Mouse (Mus musculus) left cerebral cortex, adult 8-10 months (tissue): ENCODE results near the gene Ptpre. TPM values are rescaled to one million over a fixed set of nuclear protein-coding genes. Genes with fewer than 3 reads are reported as not detected.
"Not testable (repeated sequence)": the region's sequence is repeated elsewhere in the genome, so short reads cannot be mapped to it uniquely, and the experiment has no call there.

Experiments used
- DNase-seq, 2 experiments: peaks; one replicate each; pipeline ENCODE4 v3.0.0; 2022; ENCODE audit warnings: low spot score in 2 of 2
- total RNA-seq, 4 experiments: library from RNA; stranded (reverse); gene quantifications; 2 replicates each; pipeline ENCODE4 v1.2.4; 2022

The Ptpre gene
- total RNA-seq, 4 experiments from 2014 or later: 26.4 to 28.1 (median 27.5) TPM

GRCm38 (mm10) chr7:135534548-135535189, 2.6 kb upstream of the Ptpre start:
- no peak for DNase-seq

GRCm38 (mm10) chr7:135535908-135536307, 1.4 kb upstream of the Ptpre start:
- DNase-seq: no peak

GRCm38 (mm10) chr7:135537948-135538741, 864 bp downstream of the Ptpre start:
- peak; percentile 48 for DNase-seq

GRCm38 (mm10) chr7:135539429-135539828, 2.1 kb downstream of the Ptpre start:
- no peak for DNase-seq

GRCm38 (mm10) chr7:135542235-135542634, 5.0 kb downstream of the Ptpre start:
- no peak for DNase-seq

GRCm38 (mm10) chr7:135543033-135543432, 5.8 kb downstream of the Ptpre start:
- DNase-seq: no peak

GRCm38 (mm10) chr7:135544321-135544720, 7.0 kb downstream of the Ptpre start:
- no peak for DNase-seq

GRCm38 (mm10) chr7:135545957-135546356, 8.7 kb downstream of the Ptpre start:
- no peak for DNase-seq

GRCm38 (mm10) chr7:135546530-135546929, 9.2 kb downstream of the Ptpre start:
- no peak for DNase-seq

GRCm38 (mm10) chr7:135548434-135548833, 11.2 kb downstream of the Ptpre start:
- DNase-seq: no peak

- no peak for DNase-seq
Measured at GRCm38 (mm10) chr7:135551547-135551946, 14.3 kb downstream of the Ptpre start.

- DNase-seq: no peak
Measured at GRCm38 (mm10) chr7:135553550-135553949, 16.3 kb downstream of the Ptpre start.

- no peak for DNase-seq
Measured at GRCm38 (mm10) chr7:135556663-135557402, 19.6 kb downstream of the Ptpre start.

- no peak for DNase-seq
Measured at GRCm38 (mm10) chr7:135560280-135560679, 23.0 kb downstream of the Ptpre start.

- no peak for DNase-seq
Measured at GRCm38 (mm10) chr7:135564022-135564421, 26.7 kb downstream of the Ptpre start.

GRCm38 (mm10) chr7:135566013-135566412, 28.7 kb downstream of the Ptpre start:
- DNase-seq: no peak

- no peak for DNase-seq
Measured at GRCm38 (mm10) chr7:135567582-135567981, 30.3 kb downstream of the Ptpre start.

GRCm38 (mm10) chr7:135568550-135568949, 31.3 kb downstream of the Ptpre start:
- no peak for DNase-seq

GRCm38 (mm10) chr7:135571392-135571791, 34.1 kb downstream of the Ptpre start:
- DNase-seq: no peak

- no peak for DNase-seq
Measured at GRCm38 (mm10) chr7:135571951-135572559, 34.8 kb downstream of the Ptpre start.

- DNase-seq: not testable (repeated sequence)
Measured at GRCm38 (mm10) chr7:135575319-135576069, 38.2 kb downstream of the Ptpre start.
